Mouse (Mus musculus) brain, embryonic 14.5 days (tissue): Measurements from ENCODE around the gene Acat3. TPM values are rescaled to one million over a fixed set of nuclear protein-coding genes. Genes with fewer than 3 reads are reported as not detected.
"Not testable (repeated sequence)": the region's sequence is repeated elsewhere in the genome, so short reads cannot be mapped to it uniquely, and the experiment has no call there.

Source experiments
- DNase-seq: peaks from one replicate; pipeline ENCODE4 v3.0.0-alpha.2; 2011; ENCODE audit warnings: low read depth
- CTCF ChIP-seq: fragments of 200-500 bp; IDR thresholded peaks from 2 replicates; pipeline ENCODE4 v1.5.1; 2012; ENCODE audit warnings: inconsistent platforms, mild to moderate bottlenecking, moderate library complexity, borderline replicate concordance; ENCODE audit not compliant: insufficient read depth, insufficient read length; ENCODE audit errors: extremely low read depth
- POLR2A ChIP-seq: fragments of 200-500 bp; IDR thresholded peaks from 2 replicates; pipeline ENCODE4 v1.6.1; 2012; ENCODE audit warnings: mild to moderate bottlenecking, inconsistent platforms, borderline replicate concordance; ENCODE audit not compliant: poor library complexity, insufficient read depth, insufficient read length, severe bottlenecking; ENCODE audit errors: extremely low read depth
- polyA plus RNA-seq: library from polyadenylated mRNA; depleted of rRNA; stranded (reverse); fragments of >200 nt; gene quantifications from 2 replicates; pipeline ENCODE4 v1.2.3, GENCODE M21; 2012

Gene Acat3
- polyA plus RNA-seq, 1 experiment = 0.74 TPM

DNA sequence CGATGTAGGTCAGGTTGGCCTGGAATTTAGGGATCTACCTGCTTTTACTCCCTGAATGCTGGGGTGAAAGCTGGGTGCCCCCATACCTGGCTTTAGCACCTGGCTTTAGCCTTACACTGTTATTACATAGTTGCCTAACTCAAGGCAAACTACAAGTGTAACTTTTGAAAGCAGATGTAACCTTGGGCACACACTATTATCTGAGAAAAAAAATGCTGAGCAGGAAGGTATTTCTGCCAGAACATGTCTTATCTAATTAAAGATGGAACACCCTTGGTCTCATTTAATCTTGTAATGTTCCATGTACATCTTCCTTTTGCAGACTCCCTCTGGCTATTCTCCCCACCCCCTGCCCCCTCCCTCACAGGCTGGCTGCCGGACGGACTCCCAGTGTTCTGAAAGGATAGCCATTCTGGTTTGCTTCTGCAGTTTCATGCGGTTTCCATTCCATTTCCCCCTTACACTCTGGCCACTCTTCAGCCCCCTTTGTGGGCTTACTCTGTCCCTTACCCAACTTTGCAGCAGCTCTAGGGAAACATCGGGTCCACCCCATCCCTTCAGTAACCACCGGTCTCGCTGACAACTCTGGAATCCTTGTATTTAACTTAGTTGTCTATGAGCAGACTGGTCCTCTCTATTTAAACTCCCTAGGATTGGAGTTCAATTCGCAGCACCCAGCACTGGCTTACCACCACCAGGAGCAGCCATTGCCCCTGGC is 1.3 kb upstream of the Acat3 start:
- no peak for TF ChIP-seq POLR2A
- TF ChIP-seq CTCF = no peak
- no peak for DNase-seq

DNA sequence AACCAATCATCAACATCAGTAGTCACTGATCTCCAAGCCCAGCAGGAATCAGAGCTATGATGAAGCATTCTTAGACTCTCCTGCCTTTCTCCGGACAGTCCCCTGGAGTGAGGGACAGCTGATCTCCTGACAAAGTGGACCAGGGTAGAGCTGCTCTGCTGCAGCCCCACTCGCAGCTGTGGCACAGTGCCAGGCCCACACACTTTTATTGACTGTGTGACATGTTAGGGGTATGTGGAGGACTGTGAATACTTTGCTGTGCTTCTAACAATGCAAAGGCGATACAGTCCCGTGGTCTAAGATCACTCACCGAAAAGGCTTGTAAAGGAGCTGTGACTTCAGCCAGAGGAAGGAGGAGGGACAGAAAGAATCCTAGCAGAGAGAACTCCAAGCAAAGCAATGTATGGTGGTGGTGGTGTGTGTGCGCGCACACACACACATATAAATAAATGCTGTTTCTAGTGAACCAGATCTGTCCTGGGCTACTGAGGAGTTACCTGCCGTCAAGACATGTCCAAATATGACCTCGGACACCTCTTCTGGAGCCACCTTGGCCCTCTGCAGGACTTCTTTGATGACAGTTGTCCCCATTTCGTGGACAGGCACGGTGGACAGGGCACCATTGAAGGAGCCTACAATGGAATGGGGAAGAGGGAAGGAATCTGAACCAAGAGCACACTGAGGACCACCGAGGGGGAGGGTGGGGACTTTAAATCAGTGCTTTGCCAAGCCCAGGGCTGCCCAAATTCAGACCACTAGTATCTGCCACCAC is 837 bp downstream of the Acat3 start:
- DNase-seq = not testable (repeated sequence)

DNA sequence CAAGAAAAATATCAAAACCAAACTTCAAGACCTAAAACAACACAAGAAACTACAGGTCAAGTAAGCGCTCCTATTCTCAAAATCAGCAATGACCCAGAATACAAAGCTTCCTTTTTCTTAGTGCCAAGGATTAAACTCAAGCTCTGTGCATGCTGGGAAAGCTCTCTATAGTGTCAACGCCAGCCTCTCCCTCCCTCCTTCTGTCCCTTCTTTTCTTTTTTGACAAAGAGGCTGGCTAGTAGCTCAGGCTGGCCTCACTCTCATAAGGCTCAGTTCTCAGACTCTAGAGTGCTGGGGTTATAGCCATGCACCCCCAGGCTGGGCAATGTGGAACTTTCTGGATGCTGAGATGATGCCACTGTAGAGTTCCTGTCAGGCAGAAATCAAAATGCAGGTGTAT is 2.3 kb downstream of the Acat3 start:
- TF ChIP-seq POLR2A (no peak), CTCF (no peak)
- DNase-seq = peak; percentile 72

DNA sequence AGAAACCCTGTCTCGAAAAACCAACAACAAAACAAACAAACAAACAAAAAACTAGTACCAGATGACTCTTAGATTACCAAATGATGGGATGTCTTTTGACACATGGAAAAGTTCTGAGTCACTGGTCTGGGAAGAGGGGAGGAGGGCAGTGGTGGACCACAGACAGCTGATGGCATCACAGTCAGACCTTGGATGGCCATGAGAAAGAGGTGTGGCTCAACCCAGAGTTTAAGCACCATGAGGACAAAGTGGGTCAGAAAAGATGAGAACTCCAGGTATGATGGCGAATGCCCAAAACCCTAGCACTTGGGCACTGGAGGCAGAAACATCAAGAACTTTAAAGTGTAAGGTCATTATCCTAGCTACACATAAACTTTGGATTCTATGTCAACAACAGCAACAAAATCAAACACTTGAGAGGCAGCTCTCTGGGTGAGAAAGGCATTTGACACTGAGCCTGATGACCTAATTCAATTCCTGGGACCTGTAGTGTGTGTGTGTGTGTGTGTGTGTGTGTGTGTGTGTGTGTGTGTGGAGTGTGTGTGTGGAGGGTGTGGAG is 2.9 kb downstream of the Acat3 start:
- TF ChIP-seq POLR2A (no peak), CTCF (no peak)
- no peak for DNase-seq

DNA sequence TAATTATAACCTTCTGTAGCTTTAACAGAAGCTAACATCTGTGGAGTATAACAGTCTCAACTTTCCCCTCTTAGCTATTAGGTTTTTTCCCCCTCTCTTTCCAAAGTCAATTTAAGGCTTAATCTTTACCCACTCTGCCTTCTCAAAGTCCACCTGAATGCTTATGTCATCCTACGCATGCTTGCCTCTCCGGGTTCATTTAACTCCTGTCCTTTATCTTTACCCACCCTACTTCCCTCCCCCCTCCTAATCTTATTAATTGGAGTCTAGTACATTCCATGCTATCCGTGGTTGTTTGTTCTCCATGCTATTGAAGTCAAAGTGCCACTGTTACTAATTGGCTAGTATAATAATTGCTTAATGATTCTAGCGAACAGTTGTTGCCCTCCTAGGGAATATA is 4.7 kb downstream of the Acat3 start:
- TF ChIP-seq POLR2A = no peak
- no peak for TF ChIP-seq CTCF
- DNase-seq = peak; percentile 17

DNA sequence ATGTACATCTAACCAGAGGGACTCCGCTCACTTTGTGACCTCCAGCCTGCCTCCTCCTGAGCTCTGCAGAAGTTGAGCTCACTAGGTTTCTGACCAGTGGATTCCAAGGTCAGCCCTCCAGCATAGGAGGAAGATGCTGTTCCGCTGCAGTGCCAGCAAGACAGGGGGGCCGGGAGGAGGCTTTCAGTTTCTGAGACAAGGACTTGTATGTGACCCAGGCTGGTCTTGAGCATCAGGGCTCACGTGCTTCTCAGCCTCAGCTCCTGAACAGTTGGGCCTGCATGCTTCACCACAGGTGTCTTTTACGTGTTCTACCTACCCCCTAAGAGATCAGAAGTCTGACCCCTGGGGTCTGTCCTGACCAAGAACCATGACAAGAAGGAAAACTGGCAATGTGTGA is 8.8 kb downstream of the Acat3 start:
- DNase-seq = not testable (repeated sequence)

DNA sequence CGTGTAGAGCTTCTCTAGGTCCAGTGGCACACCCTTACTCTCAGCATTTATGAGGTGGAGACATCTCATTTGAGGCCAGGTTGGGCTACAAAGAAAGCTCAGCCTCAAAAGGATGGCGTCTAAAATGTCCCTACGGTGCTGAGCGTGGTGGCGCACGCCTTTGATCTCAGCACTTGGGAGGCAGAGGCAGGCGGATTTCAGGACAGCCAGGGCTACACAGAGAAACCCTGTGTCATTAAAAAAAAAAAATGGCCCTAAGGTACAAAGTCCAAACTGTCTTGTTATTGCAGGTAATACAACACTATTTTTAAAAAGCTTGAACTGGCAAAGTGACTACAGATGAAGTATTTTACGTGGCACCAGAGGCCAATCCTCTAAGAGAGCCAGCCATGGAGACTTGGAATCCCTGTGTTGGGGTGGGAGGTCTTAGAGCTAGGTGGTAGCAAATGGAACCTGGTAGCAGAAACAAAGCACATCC is 14.7 kb downstream of the Acat3 start:
- no peak for DNase-seq
- TF ChIP-seq CTCF = no peak
- no peak for TF ChIP-seq POLR2A

DNA sequence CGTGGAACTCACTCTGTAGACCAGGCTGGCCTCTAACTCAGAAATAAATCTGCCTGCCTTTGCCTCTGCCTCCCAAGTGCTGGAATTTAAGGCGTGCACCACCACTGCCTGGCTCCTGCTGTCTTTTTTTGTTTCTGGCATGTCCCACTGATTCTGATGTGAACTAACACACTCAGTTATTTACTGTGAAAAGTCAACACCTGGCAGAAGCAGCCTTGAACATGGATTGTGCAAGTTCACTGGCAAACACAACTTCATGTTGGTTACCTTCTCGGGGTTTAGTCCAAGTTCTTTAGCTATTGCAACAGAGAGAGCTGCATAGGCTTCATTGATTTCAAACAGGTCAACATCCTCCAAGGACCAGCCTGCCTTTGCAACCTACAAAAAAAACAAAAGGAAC is 15.4 kb downstream of the Acat3 start:
- no peak for DNase-seq
- no peak for TF ChIP-seq CTCF
- TF ChIP-seq POLR2A = no peak

DNA sequence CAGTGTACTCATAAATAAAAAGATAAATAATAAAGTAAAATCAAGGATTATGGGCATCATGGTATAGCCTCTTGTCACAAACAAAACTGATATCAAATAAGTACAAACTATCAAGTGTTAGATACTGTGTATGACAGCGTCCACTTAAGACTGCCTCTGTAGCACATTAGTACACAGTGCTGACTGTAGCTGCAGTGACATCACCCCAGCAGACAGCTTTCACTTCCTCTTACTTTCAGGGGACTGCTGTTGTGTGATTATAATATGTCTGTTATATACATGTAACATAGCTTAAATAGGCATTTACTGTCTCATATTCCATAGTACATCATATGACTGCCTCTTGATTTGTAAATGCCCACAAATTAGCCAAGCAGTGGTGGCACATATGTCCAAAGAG is 19.3 kb downstream of the Acat3 start:
- DNase-seq = no peak
- no peak for TF ChIP-seq CTCF

DNA sequence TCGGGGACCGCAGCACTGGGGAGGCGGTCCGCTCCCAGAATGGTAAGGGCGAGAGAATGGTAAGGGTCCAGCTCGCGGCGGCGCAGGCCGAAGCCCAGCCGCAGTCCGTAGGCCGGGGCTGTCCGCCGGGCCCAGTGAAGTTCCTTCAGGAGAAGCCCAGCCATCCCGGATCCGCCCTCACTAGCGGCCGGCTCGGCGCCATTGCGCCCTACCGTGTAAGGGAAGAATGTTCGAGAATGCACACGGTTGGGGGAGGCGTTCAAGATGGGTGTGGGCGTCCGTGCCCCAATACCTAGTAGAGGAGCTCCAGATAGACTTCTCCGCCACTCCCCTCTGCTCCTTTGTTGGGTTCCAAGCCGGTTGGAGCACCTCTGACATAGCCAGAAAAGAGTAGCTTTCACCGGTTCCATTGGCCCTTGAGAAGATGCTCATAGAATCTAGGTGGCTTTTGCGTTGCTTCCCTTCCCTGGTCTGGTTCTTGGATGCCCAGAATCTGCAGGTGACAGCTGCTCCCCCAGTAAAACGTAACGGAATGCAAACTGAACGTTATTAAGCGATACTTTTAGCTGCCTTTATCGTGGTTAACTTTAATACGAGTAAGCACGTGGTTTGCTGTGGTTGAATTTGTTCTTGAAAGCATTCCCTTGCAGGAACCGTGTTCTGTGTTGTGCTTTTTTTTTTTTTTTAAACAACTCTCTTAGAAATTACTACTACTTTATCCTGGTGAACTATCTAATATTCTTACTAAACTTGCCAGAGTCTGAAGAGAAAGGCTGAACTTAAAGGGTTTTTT is 23.6 kb downstream of the Acat3 start:
- DNase-seq = no peak
- TF ChIP-seq POLR2A = no peak
- TF ChIP-seq CTCF = no peak

DNA sequence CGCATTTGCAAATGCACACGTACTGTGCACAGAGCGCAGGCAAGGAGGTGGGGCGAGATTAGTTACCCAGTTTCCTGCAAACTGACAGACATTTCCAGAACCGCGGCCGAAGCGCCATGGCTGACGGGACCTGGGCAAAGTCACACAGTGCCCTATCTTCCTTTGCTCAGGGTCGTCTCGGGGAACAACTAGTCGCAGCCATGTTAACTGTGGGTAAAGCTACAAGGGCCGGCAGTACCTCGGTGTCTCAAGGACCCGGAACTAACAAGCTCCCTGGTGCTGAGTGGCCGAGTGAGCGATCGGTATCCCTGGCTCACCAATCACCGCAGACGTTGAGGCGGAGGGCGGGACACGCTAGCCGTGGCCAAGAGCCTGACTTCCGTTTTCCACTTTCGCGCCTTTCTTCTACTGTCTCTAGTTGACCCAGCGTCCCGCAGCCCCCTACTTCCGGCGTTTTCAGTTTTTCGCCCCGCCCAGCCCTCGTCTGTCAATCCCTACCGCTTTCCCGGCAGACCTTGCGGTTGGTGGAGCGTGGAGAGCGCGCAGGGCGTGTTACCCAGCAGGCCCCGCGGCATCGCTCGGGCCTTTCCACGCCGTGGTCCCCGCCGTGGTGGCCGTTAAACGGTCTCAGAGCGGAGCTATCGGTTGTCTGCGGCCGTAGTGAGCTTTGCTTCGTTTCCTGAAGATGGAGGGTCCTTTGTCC is 24.4 kb downstream of the Acat3 start, which contains the start of gene Mrpl18:
TSS of gene Mrpl18 (minus strand) at position 465 of the 703 bp plus-strand sequence.
- peak; percentile 100 for DNase-seq
- TF ChIP-seq POLR2A (peak; percentile 84; the same call in 1 of the 2 replicates), CTCF (no peak)
